Mouse (Mus musculus) liver, embryonic 14.5 days (tissue): Measurements from ENCODE around the gene Dio1.

Experiments used
- CTCF ChIP-seq: IDR thresholded peaks from 2 replicates; pipeline ENCODE4 v1.5.1; 2016; ENCODE audit warnings: antibody characterized with exemption, low read depth, control low read depth
- EP300 ChIP-seq: IDR thresholded peaks from 2 replicates; pipeline ENCODE4 v1.6.1; 2016; ENCODE audit warnings: antibody characterized with exemption, low read depth

DNA sequence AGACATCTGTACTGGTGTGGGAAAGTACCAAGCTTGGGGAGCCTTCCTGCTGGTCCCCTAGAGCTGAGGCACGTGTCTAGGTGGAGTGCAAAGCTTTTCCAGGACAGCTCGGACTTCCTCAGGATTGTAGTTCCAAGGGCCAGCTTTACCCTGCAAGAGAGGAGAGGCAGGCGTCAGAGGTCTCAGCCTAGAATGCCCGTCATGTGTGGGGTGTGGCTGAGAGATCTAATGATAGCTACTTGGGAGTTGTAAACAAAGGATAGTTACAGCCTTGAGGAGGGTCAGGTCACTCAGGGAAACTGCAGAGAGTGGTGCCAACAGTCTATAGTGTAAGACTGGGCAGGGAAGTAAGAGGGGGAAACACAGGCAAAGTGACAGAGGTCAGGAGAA, 14.7 kb downstream of the Dio1 start:
- TF ChIP-seq CTCF (no peak), EP300 (no peak)
